Mouse (Mus musculus) myocyte (in vitro differentiated cells): ENCODE data around the gene Tssk1.

Experiments
- E2F4 ChIP-seq: IDR thresholded peaks from one replicate; pipeline ENCODE4 v1.6.1; 2011; ENCODE audit warnings: mild to moderate bottlenecking, control low read depth, moderate library complexity; ENCODE audit not compliant: insufficient read depth
- MAX ChIP-seq: IDR thresholded peaks from one replicate; pipeline ENCODE4 v1.6.1; 2011; ENCODE audit warnings: low read depth, mild to moderate bottlenecking, control low read depth
- MYOD1 ChIP-seq, 3 experiments: IDR thresholded peaks; one replicate each; pipeline ENCODE4 v1.6.1; 2011; ENCODE audit warnings: control low read depth in 2 of 3, low read depth in 2 of 3, mild to moderate bottlenecking in 2 of 3, moderate library complexity in 1 of 3; ENCODE audit not compliant: insufficient read length in 2 of 3, control insufficient read depth in 1 of 3
- MYOG ChIP-seq, 3 experiments: IDR thresholded peaks; one replicate each; pipeline ENCODE4 v1.6.1; 2011; ENCODE audit warnings: control low read depth in 2 of 3, low read depth in 2 of 3, mild to moderate bottlenecking in 2 of 3; ENCODE audit not compliant: insufficient read length in 2 of 3, control insufficient read depth in 1 of 3, insufficient read depth in 1 of 3
- POLR2A ChIP-seq: IDR thresholded peaks from one replicate; pipeline ENCODE4 v1.6.1; 2011; ENCODE audit warnings: low read depth, mild to moderate bottlenecking, control low read depth, moderate library complexity; ENCODE audit not compliant: insufficient read length
- POLR2AphosphoS2 ChIP-seq: IDR thresholded peaks from one replicate; pipeline ENCODE4 v1.6.1; 2011; ENCODE audit warnings: low read depth, control low read depth; ENCODE audit not compliant: insufficient read length
- SRF ChIP-seq: IDR thresholded peaks from one replicate; pipeline ENCODE4 v1.6.1; 2011; ENCODE audit warnings: low read depth; ENCODE audit not compliant: control insufficient read depth, insufficient read length
- TCF12 ChIP-seq: IDR thresholded peaks from one replicate; pipeline ENCODE4 v1.6.1; 2011; ENCODE audit warnings: mild to moderate bottlenecking, control low read depth; ENCODE audit not compliant: poor library complexity, insufficient read depth, severe bottlenecking
- USF1 ChIP-seq: IDR thresholded peaks from one replicate; pipeline ENCODE4 v1.6.1; 2011; ENCODE audit warnings: low read depth, mild to moderate bottlenecking, control low read depth, moderate library complexity

DNA sequence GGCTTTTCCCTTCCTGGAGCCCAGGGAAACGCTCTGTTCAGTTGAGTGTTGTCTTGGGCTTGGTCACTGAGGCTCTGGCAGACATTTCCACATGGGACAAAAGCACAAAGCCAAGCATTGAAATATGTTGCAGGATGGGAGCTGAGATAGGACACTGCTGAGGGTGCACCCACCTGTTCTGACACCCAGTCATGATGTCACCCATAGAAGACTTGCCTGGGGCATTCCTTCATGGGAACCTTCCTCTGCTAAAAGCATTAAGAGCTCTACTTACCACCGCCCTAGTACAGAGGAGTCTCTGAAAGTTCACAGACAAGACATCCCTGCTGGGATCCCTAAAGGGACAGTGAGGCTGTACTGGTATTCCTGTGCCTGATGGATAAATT is 3.7 kb upstream of the Tssk1 start:
- no peak for TF ChIP-seq POLR2A
- no peak for TF ChIP-seq E2F4
- no peak for TF ChIP-seq TCF12
- TF ChIP-seq MAX = no peak
- no peak for TF ChIP-seq MYOD1 (IDR thresholded peaks at IDR 0.05; ENCODE audit: control insufficient read depth in 1 of 3, insufficient read length in 2 of 3, low read depth in 2 of 3)
- no peak for TF ChIP-seq POLR2AphosphoS2
- TF ChIP-seq SRF = no peak
- TF ChIP-seq USF1 = no peak
- TF ChIP-seq MYOG (IDR thresholded peaks at IDR 0.05; ENCODE audit: control insufficient read depth in 1 of 3, insufficient read depth in 1 of 3, insufficient read length in 2 of 3, low read depth in 2 of 3) = no peak
